22 mouse cellular contexts compared by ENCODE assay signal in the genomic region with DNA sequence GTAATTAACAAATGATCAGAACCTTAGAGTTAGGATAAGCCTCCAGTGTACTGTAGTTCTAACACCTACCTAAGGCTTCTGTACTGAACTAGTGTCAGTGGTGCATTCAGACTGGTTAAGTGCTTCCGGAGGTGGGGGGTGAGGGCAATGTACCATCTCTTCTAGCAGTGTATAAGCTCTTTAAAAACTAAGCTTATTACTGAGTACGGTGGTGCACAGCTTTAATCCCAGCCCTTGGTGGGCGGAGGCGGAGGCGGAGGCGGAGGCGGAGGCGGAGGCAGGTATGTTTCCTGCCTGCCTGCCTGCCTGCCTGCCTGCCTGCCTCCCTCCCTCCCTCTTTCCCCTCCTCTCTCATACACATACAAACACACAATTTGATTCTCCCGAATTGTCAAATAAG. TPM values are rescaled to one million over a fixed set of nuclear protein-coding genes. Genes with fewer than 3 reads are reported as not detected.
A peak's percentile ranks its signal among the peaks of the same experiment; 100 is the strongest.
DNase-seq lines count a peak whose midpoint lies in the region; ATAC-seq and TF ChIP-seq lines count a peak whose summit lies in the region.
"Had no signal": no experiment of that assay in that cellular context is flagged by ENCODE, and none has a peak within 500 bp of the region (broad histone marks: within the 10 kb centered on the region; RNA-seq: fewer than 3 reads in every experiment).

No protein-coding gene starts in this region.

- peaks cover 18% of the 10 kb centered on the region for H3K4me1 ChIP-seq in hindbrain, embryonic 16.5 days (ENCODE audit: control insufficient read depth, insufficient read depth, low read depth, low read length)
- peaks cover 22% of the 10 kb centered on the region for H3K4me1 ChIP-seq in hindbrain, embryonic 12.5 days
- peaks cover 30% of the 10 kb centered on the region for H3K4me1 ChIP-seq in limb, embryonic 12.5 days (replicated peaks)
- 0 out of 2 replicates have a peak, but pooled peaks cover 2% of the 10 kb centered on the region for H3K4me1 ChIP-seq in stomach, postnatal 0 days (replicated peaks; ENCODE audit: control insufficient read depth, insufficient read depth)

- 90% methylated on average over 9 of the region's 9 CpGs for WGBS in hindbrain, embryonic 16.5 days
- WGBS in hindbrain, embryonic 12.5 days: 87% methylated on average over 9 of the region's 9 CpGs
- WGBS in limb, embryonic 12.5 days: 72% methylated on average over 9 of the region's 9 CpGs
- WGBS in stomach, postnatal 0 days: 83% methylated on average over 9 of the region's 9 CpGs

- H3K27me3 ChIP-seq in hindbrain, embryonic 16.5 days (replicated peaks; ENCODE audit: control insufficient read depth, insufficient read depth, low read length): no peaks in the 10 kb centered on the region
- no peaks in the 10 kb centered on the region for H3K27me3 ChIP-seq in hindbrain, embryonic 12.5 days
- H3K27me3 ChIP-seq in limb, embryonic 12.5 days: no peaks in the 10 kb centered on the region
- H3K27me3 ChIP-seq in stomach, postnatal 0 days (ENCODE audit: control insufficient read depth, insufficient read depth, low read length): no peaks in the 10 kb centered on the region
- H3K27me3 ChIP-seq: forebrain, embryonic 15.5 days; heart, embryonic 12.5 days; liver, embryonic 12.5 days; neural tube, embryonic 13.5 days had no signal

- peak; percentile 72 for DNase-seq in retina, adult 2 months (ENCODE audit: low read depth, low spot score)
- no peak for DNase-seq in retina, embryonic 14.5 days (ENCODE audit: low spot score)
- DNase-seq in stomach, postnatal 0 days (ENCODE audit: low spot score): no peak
- no peak for DNase-seq in thymus, postnatal 25 days
- DNase-seq in kidney, adult 8-10 months: no peak
- DNase-seq: adrenal gland, postnatal 25 days; B cell, adult 2 months; cerebellum, adult 8-10 months; gastrocnemius, postnatal 36 days; lung, postnatal 10 days; right cerebral cortex, postnatal 4 days; thymus, adult 18-20 months had no signal

- H3K36me3 ChIP-seq in hindbrain, embryonic 16.5 days (ENCODE audit: control insufficient read depth, insufficient read depth, low read length): no peaks in the 10 kb centered on the region
- H3K36me3 ChIP-seq in hindbrain, embryonic 12.5 days: no peaks in the 10 kb centered on the region
- H3K36me3 ChIP-seq in limb, embryonic 12.5 days: no peaks in the 10 kb centered on the region
- no peaks in the 10 kb centered on the region for H3K36me3 ChIP-seq in stomach, postnatal 0 days (ENCODE audit: control insufficient read depth, insufficient read depth, low read length)
- H3K36me3 ChIP-seq: forebrain, embryonic 15.5 days; heart, embryonic 12.5 days; hindbrain, embryonic 10.5 days; liver, embryonic 12.5 days; neural tube, embryonic 13.5 days had no signal

- TF ChIP-seq EP300 in stomach, postnatal 0 days (optimal IDR thresholded peaks at IDR 0.05): no peak

- H3K9me3 ChIP-seq in hindbrain, embryonic 16.5 days (ENCODE audit: control insufficient read depth, low read length): no peaks in the 10 kb centered on the region
- H3K9me3 ChIP-seq in hindbrain, embryonic 12.5 days (replicated peaks): no peaks in the 10 kb centered on the region
- no peaks in the 10 kb centered on the region for H3K9me3 ChIP-seq in limb, embryonic 12.5 days
- H3K9me3 ChIP-seq in stomach, postnatal 0 days (ENCODE audit: control insufficient read depth, low read length): no peaks in the 10 kb centered on the region
- H3K9me3 ChIP-seq: forebrain, embryonic 15.5 days; heart, embryonic 12.5 days; hindbrain, embryonic 10.5 days; liver, embryonic 12.5 days; neural tube, embryonic 13.5 days had no signal

- no peak overlapping the region for H3K4me2 ChIP-seq in hindbrain, embryonic 16.5 days (ENCODE audit: low read length)
- no peak overlapping the region for H3K4me2 ChIP-seq in hindbrain, embryonic 12.5 days (replicated peaks)
- H3K4me2 ChIP-seq in limb, embryonic 12.5 days: no peak overlapping the region
- H3K4me2 ChIP-seq in stomach, postnatal 0 days (replicated peaks; ENCODE audit: low read depth): no peak overlapping the region
- H3K4me2 ChIP-seq: forebrain, embryonic 15.5 days; heart, embryonic 12.5 days; liver, embryonic 12.5 days; neural tube, embryonic 13.5 days had no signal

- TF ChIP-seq CTCF in stomach, postnatal 0 days (IDR thresholded peaks at IDR 0.05; ENCODE audit: low read depth): no peak

- no peak overlapping the region for H3K4me3 ChIP-seq in hindbrain, embryonic 16.5 days (ENCODE audit: low read length)
- no peak overlapping the region for H3K4me3 ChIP-seq in hindbrain, embryonic 12.5 days
- H3K4me3 ChIP-seq in limb, embryonic 12.5 days (replicated peaks): no peak overlapping the region
- no peak overlapping the region for H3K4me3 ChIP-seq in stomach, postnatal 0 days (ENCODE audit: low read depth, low read length)
- H3K4me3 ChIP-seq: forebrain, embryonic 15.5 days; heart, embryonic 12.5 days; hindbrain, embryonic 10.5 days; liver, embryonic 12.5 days; neural tube, embryonic 13.5 days had no signal

- ATAC-seq in hindbrain, embryonic 16.5 days: 0 out of 2 replicates have a peak, but pooled peaks have one; percentile 17
- no peak for ATAC-seq in hindbrain, embryonic 12.5 days (ENCODE audit: low FRiP score)
- ATAC-seq in limb, embryonic 12.5 days (ENCODE audit: insufficient number of reproducible peaks, insufficient read depth, low FRiP score, low TSS enrichment, low read depth): no peak
- no peak for ATAC-seq in stomach, postnatal 0 days (ENCODE audit: low FRiP score, low TSS enrichment)
- ATAC-seq: activated CD4-positive, CD25-positive, alpha-beta regulatory T cell, adult 4 months; forebrain, embryonic 15.5 days; intestine, postnatal 0 days; liver, embryonic 12.5 days had no signal

- H3K9ac ChIP-seq in hindbrain, embryonic 16.5 days (ENCODE audit: low read depth, low read length): no peak overlapping the region
- H3K9ac ChIP-seq in hindbrain, embryonic 12.5 days: no peak overlapping the region
- H3K9ac ChIP-seq in limb, embryonic 12.5 days (replicated peaks): no peak overlapping the region
- no peak overlapping the region for H3K9ac ChIP-seq in stomach, postnatal 0 days (ENCODE audit: low read length)
- H3K9ac ChIP-seq: forebrain, embryonic 15.5 days; heart, embryonic 12.5 days; liver, embryonic 12.5 days; neural tube, embryonic 13.5 days had no signal

- no peak overlapping the region for H3K27ac ChIP-seq in hindbrain, embryonic 16.5 days (ENCODE audit: low read depth, low read length)
- no peak overlapping the region for H3K27ac ChIP-seq in hindbrain, embryonic 12.5 days
- H3K27ac ChIP-seq in limb, embryonic 12.5 days: peak overlapping the region; percentile 45; the same call in 1 of the 2 replicates
- peak overlapping the region; percentile 49; the same call in 1 of the 2 replicates for H3K27ac ChIP-seq in stomach, postnatal 0 days (replicated peaks)
- H3K27ac ChIP-seq: hindbrain, embryonic 10.5 days; liver, embryonic 12.5 days had no signal

RNA-seq across cellular contexts. Expression of a gene that starts 58.7 kb away (rescaled TPM):
- 26.5 and 29.4 TPM in 2 replicates for polyA plus RNA-seq in hindbrain, embryonic 16.5 days (2015; fragmentation: Nextera tagmentation; extraction: Ambion mirVana)
- 23.1 and 23.7 TPM in 2 replicates for polyA plus RNA-seq in hindbrain, embryonic 12.5 days (2016; fragmentation: Nextera tagmentation; extraction: Ambion mirVana)
- polyA plus RNA-seq in limb, embryonic 12.5 days (2016; fragmentation: Nextera tagmentation; extraction: Ambion mirVana): 9.0 TPM in 2 replicates
- 1.8 and 2.0 TPM in 2 replicates for polyA plus RNA-seq in stomach, postnatal 0 days (2015; fragmentation: Nextera tagmentation; extraction: Ambion mirVana)
- polyA plus RNA-seq: activated CD4-positive, CD25-positive, alpha-beta regulatory T cell, adult 4 months had no signal

Comparison
In these comparisons a context has a peak if more than half of its experiments do, and no peak if none do; other contexts are left out.
1. H3K27ac ChIP-seq: peak in limb, embryonic 12.5 days (single experiment) and stomach, postnatal 0 days (single experiment); none in hindbrain, embryonic 16.5 days (single experiment) and hindbrain, embryonic 12.5 days (single experiment).